Mouse (Mus musculus) kidney, adult 8-10 months (tissue): Measurements from ENCODE around the gene Cdk14.

Source experiments
- DNase-seq, 2 experiments: peaks; one replicate each; pipeline ENCODE4 v3.0.0; 2022

Cdk14 gene

DNA sequence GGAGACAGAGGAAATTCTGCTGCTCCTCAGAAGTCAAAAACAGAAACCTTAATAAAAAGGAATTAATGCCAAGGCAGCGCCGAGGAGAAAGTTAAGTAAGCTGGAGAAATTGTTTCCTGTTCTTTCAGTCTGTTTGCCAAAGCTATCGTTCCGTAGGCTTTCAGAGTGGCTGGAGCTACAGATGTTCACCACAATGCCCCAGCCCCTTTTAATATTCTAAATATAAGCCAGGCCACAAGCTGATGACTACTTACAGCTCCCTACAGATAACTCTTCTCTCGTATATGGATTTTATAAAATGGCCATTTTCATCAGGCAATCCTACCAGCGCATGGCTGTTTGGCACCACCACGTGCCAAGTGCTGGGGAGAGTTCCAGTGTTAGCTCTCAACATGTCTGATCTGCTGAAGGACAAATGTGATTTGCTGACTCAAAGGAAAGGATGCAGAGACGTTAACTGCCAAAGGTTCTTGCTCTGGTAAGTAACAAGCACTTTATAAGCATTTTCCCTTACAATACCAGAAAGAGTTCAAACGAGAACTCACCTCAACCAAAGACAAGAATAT, 106.8 kb downstream of the Cdk14 start:
- DNase-seq, result no peak

GRCm38 (mm10) chr5:5305286-5305685, 114.8 kb downstream of the Cdk14 start:
- DNase-seq, result no peak

DNA sequence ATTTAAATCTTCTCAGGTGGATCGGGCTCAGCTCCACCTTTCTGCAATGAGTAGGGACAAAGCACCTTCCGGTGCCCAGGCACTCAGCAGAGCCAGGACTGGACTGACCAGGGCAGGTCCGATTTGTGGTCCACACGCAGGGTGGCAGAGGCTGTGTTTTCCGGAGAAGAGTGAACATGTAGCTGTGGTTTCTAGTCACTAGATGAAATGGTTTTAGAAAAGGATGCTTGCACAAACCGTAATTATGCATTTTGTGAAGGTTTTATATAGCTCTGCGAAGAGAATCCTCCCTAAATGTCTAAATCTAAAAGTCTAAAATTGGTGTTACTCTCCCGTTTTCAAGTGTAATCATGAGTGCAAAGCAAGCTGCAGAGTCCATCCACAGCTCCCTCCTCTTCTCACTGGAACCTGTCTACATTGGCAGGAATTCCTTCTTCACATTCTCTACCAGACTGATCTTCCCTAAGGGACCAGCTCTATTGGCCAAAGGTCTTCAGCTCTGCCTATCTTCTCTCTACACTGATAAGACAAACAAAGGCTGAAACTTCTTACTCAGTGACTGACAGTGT, 116.9 kb downstream of the Cdk14 start:
- no peak for DNase-seq

DNA sequence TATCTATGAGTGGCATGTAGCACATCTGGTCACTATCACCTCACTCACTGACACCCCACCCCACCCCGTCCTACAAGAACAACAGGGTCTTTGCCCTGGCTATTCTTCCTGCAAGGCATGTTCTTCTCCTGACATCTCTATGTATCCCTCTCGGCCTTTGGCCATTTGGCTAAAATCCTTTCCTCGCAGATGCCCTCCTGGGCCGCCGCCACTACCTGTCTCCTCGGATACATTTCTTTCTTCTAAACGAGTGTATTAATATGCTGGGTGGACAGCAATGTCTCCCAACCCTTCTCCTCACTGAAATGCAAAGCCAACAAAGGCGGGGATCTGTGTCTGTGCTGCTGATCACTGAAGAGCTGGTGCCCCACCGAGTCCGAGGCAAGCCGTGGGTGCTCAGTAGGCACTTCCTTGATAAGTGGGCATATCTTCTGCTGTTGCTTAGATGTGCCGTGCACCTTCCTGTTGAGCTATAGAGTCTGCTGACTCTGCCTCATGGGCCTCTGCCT, 118.5 kb downstream of the Cdk14 start:
- DNase-seq, result no peak

DNA sequence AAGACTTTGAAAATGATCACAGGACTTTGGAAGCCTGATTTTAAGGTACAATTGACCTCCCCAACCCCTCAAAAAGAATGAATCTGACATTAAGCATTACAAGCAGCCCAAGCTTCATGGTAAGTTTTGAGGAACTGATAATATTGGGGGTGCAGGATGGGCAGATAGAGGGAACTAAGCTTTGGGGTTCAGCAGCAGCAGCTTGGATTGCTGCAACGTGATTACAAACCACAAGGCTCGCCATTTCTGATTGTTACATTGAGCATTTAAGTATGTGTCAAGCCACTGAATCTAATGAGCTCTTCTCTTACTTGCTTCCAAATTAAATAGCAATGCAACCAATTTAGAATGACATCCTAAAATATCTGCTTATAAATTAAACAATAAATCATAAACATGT, 119.1 kb downstream of the Cdk14 start:
- no peak for DNase-seq

- no peak for DNase-seq
Observed at GRCm38 (mm10) chr5:5300290-5300689, 119.8 kb downstream of the Cdk14 start.

DNA sequence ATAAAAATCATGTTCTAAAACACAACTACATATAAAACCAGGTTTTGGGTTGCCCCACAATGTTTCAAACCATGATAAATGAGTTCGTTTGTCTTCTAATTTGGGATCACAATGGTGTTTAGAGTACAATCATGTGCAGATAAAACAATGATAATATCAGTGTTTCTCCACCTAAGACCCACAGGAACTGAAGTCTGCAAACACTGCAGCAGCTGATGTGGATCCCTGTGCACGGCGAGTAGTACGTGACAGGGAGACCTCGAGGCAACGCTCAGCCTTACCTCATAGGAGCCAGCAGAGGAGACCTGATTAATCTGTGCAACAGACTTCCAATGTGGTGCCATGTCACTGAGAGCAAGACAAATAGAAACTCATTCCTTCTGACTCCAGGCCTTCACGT, 122.9 kb downstream of the Cdk14 start:
- no peak for DNase-seq

DNA sequence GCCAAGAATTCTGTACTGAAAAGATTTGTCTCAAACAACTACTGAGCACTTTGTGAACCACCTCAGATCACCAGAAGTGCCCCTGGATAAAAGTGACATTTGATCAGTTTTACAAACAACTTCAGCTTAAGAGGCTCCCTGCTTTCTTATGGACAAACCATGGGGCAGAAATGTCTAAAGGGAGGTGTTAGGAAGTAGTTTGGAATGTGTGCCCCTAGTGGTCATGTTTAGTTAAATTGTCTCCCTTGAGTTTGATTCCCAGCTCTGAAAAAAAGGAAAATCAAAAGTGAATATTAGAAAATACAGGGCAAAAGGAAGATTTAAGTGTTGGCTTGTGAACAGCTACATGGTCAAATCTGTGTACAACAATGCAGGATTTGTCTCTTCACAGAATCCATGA, 123.3 kb downstream of the Cdk14 start:
- DNase-seq, result no peak

- DNase-seq, result no peak
Observed at GRCm38 (mm10) chr5:5292830-5293542, 127.1 kb downstream of the Cdk14 start.

DNA sequence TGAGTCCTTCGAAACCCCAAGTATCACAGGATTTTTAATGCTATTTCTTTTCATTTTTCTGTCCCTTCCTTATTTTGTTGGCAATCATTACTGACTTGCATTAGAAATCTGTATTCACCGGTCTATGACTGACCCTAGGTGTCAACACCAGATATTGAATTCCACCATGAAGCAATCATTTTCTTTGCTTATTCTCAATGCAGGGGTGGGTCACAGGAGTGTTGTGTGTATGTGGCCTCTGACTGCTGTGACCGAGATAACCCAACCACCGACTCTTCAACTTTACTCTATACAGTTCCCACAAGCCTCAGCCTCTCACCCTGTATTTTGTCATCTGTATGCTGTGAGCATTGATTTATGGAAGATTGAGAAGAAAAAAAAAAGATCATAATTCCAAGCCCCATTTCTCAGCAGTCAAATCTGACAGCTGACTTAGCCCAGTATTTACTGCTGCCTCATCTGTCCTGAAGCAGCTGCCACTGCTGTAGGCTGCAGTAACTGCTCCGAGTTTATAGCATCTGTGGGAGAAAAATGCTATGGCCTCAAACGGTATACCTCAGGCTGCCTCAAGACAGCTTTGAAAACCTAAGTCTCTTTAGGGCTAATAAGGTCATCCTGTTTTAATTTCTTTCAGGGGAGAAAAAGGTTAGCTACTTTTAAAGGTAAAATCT, 128.7 kb downstream of the Cdk14 start:
- DNase-seq, result no peak

GRCm38 (mm10) chr5:5290714-5291113, 129.4 kb downstream of the Cdk14 start:
- no peak for DNase-seq

DNA sequence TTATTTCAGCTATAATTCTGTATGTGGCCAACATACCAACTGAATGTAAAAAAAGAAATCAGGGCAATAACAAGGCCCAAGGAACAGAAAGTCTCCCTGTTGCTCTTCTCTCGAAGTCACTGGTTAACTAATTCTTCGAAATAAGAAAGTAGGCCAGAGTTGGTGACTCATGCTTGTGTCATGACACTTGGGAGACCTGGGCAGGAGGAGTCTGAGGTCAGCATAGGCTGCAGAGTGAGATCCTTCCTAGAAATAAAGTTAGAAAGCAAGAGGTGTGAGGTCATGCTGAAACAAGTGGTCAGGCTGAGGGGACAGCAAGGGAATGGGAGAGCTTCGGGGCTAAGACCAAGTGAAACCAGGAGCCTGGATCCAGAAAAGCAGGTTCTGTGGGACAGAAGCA, 134.2 kb downstream of the Cdk14 start:
- no peak for DNase-seq

DNA sequence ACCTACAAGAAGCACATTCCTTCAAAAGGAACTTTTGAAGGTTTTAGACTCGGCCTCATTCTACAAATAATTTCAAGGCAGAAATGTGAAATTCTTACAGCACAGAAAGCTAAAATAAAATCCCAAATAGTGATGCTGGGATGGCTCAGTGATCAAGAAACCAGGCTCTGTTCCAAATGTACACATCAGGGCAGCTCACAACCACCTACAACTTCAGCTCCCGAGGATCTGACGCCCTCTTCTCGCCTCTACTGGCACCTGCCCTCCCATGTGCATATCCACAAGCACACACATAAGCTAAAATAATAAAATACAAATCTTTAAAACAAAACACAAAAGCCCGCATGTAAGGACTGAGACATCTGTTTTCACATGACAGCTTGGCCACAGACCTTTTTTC, 135.6 kb downstream of the Cdk14 start:
- DNase-seq, result no peak

DNA sequence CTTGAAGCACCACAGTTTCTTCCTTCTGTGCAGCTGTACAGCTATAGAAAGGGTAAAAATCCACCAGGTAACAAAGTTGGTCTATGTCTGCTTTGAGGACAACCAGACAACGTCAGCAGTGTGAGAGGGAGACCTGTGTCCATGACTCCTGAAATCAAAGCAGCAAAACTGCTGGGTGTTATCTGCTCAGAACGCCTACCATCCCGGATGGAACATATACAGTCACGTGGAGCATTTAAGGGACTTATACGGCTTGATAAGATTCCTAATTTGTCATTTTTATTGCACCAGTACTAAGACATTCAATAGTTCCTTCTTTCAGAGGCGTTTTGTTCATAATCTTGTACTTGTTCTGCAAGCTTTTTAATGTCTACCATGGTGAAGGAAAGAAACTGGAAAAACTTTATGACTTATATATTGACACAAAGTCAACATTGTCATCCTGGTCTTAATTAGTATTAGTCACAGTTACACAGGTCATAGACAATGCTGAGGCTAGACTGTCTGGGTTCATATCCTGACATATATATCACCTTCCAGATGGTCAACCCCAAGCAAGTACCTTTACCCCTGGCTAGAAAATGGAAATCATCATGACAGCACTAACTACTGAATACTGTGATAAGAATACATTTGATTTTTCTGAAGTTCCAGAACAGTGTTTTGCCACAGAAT, 136.2 kb downstream of the Cdk14 start:
- DNase-seq, result no peak

DNA sequence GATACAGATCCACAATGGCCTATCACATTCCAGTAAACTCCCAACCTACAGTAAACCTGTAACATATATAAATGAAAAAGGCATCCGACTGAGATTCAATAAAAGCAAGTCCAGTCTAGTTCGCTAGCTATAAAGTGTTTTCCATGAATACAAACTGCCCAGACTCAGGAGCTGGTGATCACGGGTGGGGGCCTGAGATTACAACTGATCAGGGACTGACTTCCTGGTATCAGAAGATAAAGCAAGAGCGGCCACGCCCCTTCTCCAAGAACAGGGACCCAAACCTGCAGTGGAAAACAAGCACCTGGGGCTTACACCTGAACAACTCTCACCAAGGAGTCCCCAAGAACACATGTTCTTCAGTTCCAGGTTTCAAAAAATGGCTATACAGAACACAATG, 137.7 kb downstream of the Cdk14 start:
- no peak for DNase-seq

DNA sequence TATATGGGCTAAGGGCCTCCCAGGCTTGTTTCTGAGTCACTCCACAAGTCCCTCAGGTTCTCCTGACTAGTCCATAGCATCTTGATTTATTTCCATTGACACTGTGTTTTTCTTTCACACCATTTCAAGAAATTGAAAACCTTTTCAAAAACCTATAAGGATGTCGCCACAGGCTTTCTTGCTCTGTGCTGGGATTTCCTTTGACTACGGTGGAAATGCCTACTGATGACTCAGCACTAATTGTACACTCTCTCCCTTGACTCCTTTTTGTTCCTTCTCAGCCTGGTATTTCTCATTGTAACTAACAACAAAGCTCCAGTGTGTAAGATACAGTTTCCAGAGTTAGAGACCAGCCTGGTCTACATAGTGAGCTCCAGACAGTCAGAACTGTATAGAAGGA, 144.8 kb downstream of the Cdk14 start:
- DNase-seq, result no peak

DNA sequence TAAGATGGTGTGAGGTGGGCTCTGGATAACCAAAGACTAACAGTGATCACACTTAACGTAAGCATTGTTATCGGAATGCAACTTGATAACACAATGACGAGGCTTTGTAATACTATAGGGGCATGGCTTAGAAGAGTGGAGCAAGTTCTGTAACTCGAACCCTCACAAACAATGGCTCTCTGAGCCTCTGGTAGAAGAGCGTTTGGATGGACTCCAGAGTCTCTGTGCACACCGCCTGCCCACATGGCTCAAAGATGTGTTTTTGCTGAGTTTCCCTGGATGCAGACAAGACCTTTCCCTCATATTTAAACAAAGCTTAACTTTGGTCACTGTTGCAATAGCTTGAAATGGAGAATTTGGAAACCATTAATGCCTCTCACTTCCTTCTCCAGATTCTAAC, 145.8 kb downstream of the Cdk14 start:
- no peak for DNase-seq

DNA sequence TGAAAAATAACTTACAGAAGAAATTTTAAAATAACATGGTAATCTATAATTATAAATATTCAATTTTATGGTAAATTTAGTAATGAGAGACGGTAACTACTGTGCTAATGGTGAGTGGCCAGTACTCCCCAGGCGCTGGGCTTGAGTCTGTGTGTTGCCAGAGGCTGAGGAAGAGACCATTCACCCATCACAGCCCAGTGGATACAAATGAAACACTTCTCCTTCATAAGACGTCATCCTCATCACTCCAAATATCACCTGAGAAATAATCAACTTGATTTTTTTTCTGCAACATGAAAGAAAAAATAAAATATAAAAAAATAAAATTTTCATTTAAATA, 153.4 kb downstream of the Cdk14 start:
- DNase-seq, result no peak

DNA sequence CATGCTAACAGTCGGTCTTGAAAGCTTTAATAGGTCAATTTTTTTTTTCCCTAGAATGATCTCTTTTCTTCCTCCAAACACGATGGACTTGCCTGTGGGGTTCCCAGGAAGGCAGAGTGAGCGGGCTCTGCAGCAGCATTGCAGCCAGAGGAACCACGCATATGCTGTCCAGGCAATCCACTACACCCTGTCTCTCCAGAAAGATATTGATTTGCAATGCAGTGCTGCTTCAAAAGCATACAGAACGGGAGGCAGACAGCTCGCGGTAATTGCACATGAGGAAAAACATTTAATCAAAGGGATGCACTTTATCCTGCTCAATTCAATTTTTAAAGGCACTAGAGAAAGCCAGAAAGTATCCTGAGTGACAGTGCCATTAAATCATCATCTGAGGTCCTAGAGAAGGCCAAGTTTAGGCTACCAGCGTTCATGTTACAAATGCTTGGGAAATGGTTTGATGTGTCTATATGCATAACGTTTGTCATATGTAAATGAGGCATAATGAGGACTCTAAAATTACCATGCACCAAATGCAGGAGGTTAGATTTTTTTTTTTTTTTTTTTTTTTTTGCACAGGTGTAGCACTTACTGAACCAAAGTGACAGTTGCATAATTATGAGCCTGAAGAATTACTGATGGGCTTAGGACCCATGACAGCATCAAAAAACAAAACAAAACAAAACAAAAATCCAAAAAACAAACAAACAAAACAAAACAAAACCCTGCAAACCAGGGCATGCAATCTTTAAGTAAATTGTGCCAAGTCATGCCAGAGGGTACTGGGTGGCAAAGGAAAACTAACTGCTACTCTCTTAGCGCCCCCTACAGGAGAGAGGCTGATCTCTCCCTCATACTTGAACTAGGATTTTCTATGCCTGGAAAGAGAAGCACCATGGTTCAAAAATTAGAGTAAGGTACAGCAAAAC, 154.0 kb downstream of the Cdk14 start:
- peak; percentile 14 to 37 for DNase-seq

DNA sequence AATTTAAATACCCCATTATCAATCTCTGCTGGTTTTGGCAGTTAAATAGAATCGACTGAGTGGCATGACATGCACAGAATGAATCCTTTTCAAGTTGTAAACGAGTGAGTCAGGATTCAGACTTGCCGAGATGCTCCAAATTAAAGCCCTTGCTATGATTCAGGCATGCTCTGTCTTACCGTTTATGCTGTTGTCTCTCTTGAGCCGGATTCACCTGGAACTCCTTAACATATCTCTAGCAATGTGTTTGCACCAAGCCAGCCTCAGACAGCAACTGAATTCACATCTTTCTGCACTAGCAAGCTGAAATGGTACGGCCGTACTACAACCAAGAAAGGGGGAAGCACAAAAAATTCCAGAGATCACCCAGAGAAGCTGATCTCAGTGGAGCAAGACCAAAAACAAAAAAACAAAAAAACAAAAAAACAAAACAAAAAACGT, 154.7 kb downstream of the Cdk14 start:
- DNase-seq, result no peak

DNA sequence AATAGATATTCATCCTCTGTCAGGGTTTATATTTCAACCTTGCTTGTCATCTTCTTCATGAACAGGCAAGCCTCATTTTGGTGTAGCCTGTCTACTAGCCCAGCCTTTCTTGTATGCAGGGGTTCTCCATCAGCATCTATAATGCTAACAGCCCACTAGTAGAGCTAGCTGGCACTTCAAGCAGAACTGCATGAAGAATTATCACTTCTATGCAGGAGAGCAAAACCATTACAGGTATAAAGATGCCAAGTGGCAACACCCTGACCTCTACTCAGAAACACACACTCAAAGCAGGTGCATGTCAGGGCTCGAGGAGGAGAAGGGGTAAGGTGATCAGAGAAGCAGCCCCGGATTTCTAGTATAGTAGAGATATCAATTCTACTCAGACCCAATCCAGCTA, 155.4 kb downstream of the Cdk14 start:
- DNase-seq, result no peak

GRCm38 (mm10) chr5:5261725-5262296, 158.3 kb downstream of the Cdk14 start:
- DNase-seq, result no peak
